Mouse (Mus musculus): ENCODE results near the gene Gna15. TPM values are rescaled to one million over a fixed set of nuclear protein-coding genes. Genes with fewer than 3 reads are reported as not detected.

Gna15 gene
- polyA plus RNA-seq, 1 experiment: 0.16 TPM

- Histone ChIP-seq H3K79me3 (ENCODE audit: low read depth) (peaks cover 67% of the 10 kb centered on the region), H3K27me3 (ENCODE audit: control insufficient read depth, insufficient read depth, insufficient read length) (no peaks in the 10 kb centered on the region), H3K79me2 (ENCODE audit: control insufficient read depth, insufficient read depth) (peaks cover 77% of the 10 kb centered on the region), H3K36me3 (ENCODE audit: control insufficient read depth, insufficient read depth) (peaks cover 24% of the 10 kb centered on the region), H3K4me3 (ENCODE audit: insufficient read depth, poor library complexity, severe bottlenecking) (no peak overlapping the region), H3ac (ENCODE audit: control insufficient read depth, insufficient read length, low read depth) (no peak overlapping the region)
- TF ChIP-seq MAX (IDR thresholded peaks at IDR 0.05): no peak
- TF ChIP-seq FOSL1 (IDR thresholded peaks at IDR 0.05; ENCODE audit: insufficient read depth, low read length, poor library complexity, severe bottlenecking): no peak
- no peak for TF ChIP-seq MYOG (IDR thresholded peaks at IDR 0.05; ENCODE audit: control insufficient read depth, extremely low read depth, insufficient read length)
- no peak for TF ChIP-seq MYOD1 (IDR thresholded peaks at IDR 0.05; ENCODE audit: control insufficient read depth, insufficient read length, low read depth)
- no peak for TF ChIP-seq USF1 (IDR thresholded peaks at IDR 0.05; ENCODE audit: low read depth)
- TF ChIP-seq CTCF (IDR thresholded peaks at IDR 0.05; ENCODE audit: control insufficient read depth, insufficient read depth, insufficient read length): no peak
- TF ChIP-seq CEBPB (IDR thresholded peaks at IDR 0.05; ENCODE audit: low read depth): no peak
Measured at GRCm38 (mm10) chr10:81537429-81537828, 13.4 kb upstream of the Gna15 start.

GRCm38 (mm10) chr10:81536734-81537133 lies 12.7 kb upstream of the Gna15 start:
- Histone ChIP-seq H3ac (ENCODE audit: control insufficient read depth, insufficient read length, low read depth) (no peak overlapping the region), H3K79me2 (ENCODE audit: control insufficient read depth, insufficient read depth) (peaks cover 70% of the 10 kb centered on the region), H3K27me3 (ENCODE audit: control insufficient read depth, insufficient read depth, insufficient read length) (no peaks in the 10 kb centered on the region), H3K36me3 (ENCODE audit: control insufficient read depth, insufficient read depth) (peaks cover 27% of the 10 kb centered on the region), H3K4me3 (ENCODE audit: insufficient read depth, poor library complexity, severe bottlenecking) (no peak overlapping the region), H3K79me3 (ENCODE audit: low read depth) (peaks cover 60% of the 10 kb centered on the region)
- TF ChIP-seq USF1 (IDR thresholded peaks at IDR 0.05; ENCODE audit: low read depth) (no peak), MAX (IDR thresholded peaks at IDR 0.05) (no peak)

GRCm38 (mm10) chr10:81534826-81535225 lies 10.8 kb upstream of the Gna15 start:
- peaks cover 45% of the 10 kb centered on the region for H3K36me3 ChIP-seq (ENCODE audit: control insufficient read depth, insufficient read depth)
- peaks cover 42% of the 10 kb centered on the region for H3K79me3 ChIP-seq (ENCODE audit: low read depth)
- H3K4me3 ChIP-seq (ENCODE audit: insufficient read depth, poor library complexity, severe bottlenecking): no peak overlapping the region
- TF ChIP-seq FOSL1 (IDR thresholded peaks at IDR 0.05; ENCODE audit: insufficient read depth, low read length, poor library complexity, severe bottlenecking) (no peak), CEBPB (IDR thresholded peaks at IDR 0.05; ENCODE audit: low read depth) (no peak), CTCF (IDR thresholded peaks at IDR 0.05; ENCODE audit: control insufficient read depth, insufficient read depth, insufficient read length) (no peak), USF1 (IDR thresholded peaks at IDR 0.05; ENCODE audit: low read depth) (no peak)
- H3K79me2 ChIP-seq (ENCODE audit: control insufficient read depth, insufficient read depth): peaks cover 51% of the 10 kb centered on the region
- H3K27me3 ChIP-seq (ENCODE audit: control insufficient read depth, insufficient read depth, insufficient read length): no peaks in the 10 kb centered on the region
- no peak overlapping the region for H3ac ChIP-seq (ENCODE audit: control insufficient read depth, insufficient read length, low read depth)

GRCm38 (mm10) chr10:81526779-81527178 lies 2.8 kb upstream of the Gna15 start:
- Histone ChIP-seq H3K4me3 (ENCODE audit: insufficient read depth, poor library complexity, severe bottlenecking) (no peak overlapping the region), H3K79me2 (ENCODE audit: control insufficient read depth, insufficient read depth) (no peaks in the 10 kb centered on the region), H3K27me3 (ENCODE audit: control insufficient read depth, insufficient read depth, insufficient read length) (no peaks in the 10 kb centered on the region), H3K36me3 (ENCODE audit: control insufficient read depth, insufficient read depth) (peaks cover 27% of the 10 kb centered on the region), H3K79me3 (ENCODE audit: low read depth) (no peaks in the 10 kb centered on the region), H3ac (ENCODE audit: control insufficient read depth, insufficient read length, low read depth) (no peak overlapping the region)
- TF ChIP-seq CTCF (IDR thresholded peaks at IDR 0.05; ENCODE audit: control insufficient read depth, insufficient read depth, insufficient read length) (peak; percentile 95), MAX (IDR thresholded peaks at IDR 0.05) (no peak)

GRCm38 (mm10) chr10:81525017-81525694 lies 1.1 kb upstream of the Gna15 start:
- Histone ChIP-seq H3K27me3 (ENCODE audit: control insufficient read depth, insufficient read depth, insufficient read length) (peaks cover 4% of the 10 kb centered on the region), H3K4me3 (ENCODE audit: insufficient read depth, poor library complexity, severe bottlenecking) (no peak overlapping the region), H3K79me3 (ENCODE audit: low read depth) (no peaks in the 10 kb centered on the region), H3K79me2 (ENCODE audit: control insufficient read depth, insufficient read depth) (no peaks in the 10 kb centered on the region), H3ac (ENCODE audit: control insufficient read depth, insufficient read length, low read depth) (no peak overlapping the region), H3K36me3 (ENCODE audit: control insufficient read depth, insufficient read depth) (peaks cover 13% of the 10 kb centered on the region)
- TF ChIP-seq MYOG (IDR thresholded peaks at IDR 0.05; ENCODE audit: control insufficient read depth, extremely low read depth, insufficient read length): no peak
- TF ChIP-seq MAX (IDR thresholded peaks at IDR 0.05): no peak
- TF ChIP-seq FOSL1 (IDR thresholded peaks at IDR 0.05; ENCODE audit: insufficient read depth, low read length, poor library complexity, severe bottlenecking): no peak
- TF ChIP-seq MYOD1 (IDR thresholded peaks at IDR 0.05; ENCODE audit: control insufficient read depth, insufficient read length, low read depth): no peak
- no peak for TF ChIP-seq CTCF (IDR thresholded peaks at IDR 0.05; ENCODE audit: control insufficient read depth, insufficient read depth, insufficient read length)
- no peak for TF ChIP-seq USF1 (IDR thresholded peaks at IDR 0.05; ENCODE audit: low read depth)

GRCm38 (mm10) chr10:81523570-81523969 lies 455 bp downstream of the Gna15 start:
- Histone ChIP-seq H3ac (ENCODE audit: control insufficient read depth, insufficient read length, low read depth) (no peak overlapping the region), H3K27me3 (ENCODE audit: control insufficient read depth, insufficient read depth, insufficient read length) (peaks cover 4% of the 10 kb centered on the region), H3K79me3 (ENCODE audit: low read depth) (no peaks in the 10 kb centered on the region), H3K36me3 (ENCODE audit: control insufficient read depth, insufficient read depth) (no peaks in the 10 kb centered on the region), H3K79me2 (ENCODE audit: control insufficient read depth, insufficient read depth) (no peaks in the 10 kb centered on the region), H3K4me3 (ENCODE audit: insufficient read depth, poor library complexity, severe bottlenecking) (no peak overlapping the region)
- no peak for TF ChIP-seq CEBPB (IDR thresholded peaks at IDR 0.05; ENCODE audit: low read depth)
- TF ChIP-seq MYOD1 (IDR thresholded peaks at IDR 0.05; ENCODE audit: control insufficient read depth, insufficient read length, low read depth): no peak
- TF ChIP-seq CTCF (IDR thresholded peaks at IDR 0.05; ENCODE audit: control insufficient read depth, insufficient read depth, insufficient read length): no peak
- no peak for TF ChIP-seq MYOG (IDR thresholded peaks at IDR 0.05; ENCODE audit: control insufficient read depth, extremely low read depth, insufficient read length)
- no peak for TF ChIP-seq MAX (IDR thresholded peaks at IDR 0.05)
- no peak for TF ChIP-seq FOSL1 (IDR thresholded peaks at IDR 0.05; ENCODE audit: insufficient read depth, low read length, poor library complexity, severe bottlenecking)
- no peak for TF ChIP-seq USF1 (IDR thresholded peaks at IDR 0.05; ENCODE audit: low read depth)

All from C2C12 (cell line).